Mouse (Mus musculus) NIH3T3 (cell line): ENCODE data around the gene Oxsr1.

ENCODE experiments used
- DNase-seq: peaks from one replicate; pipeline ENCODE4 v3.0.0-alpha.2; 2012; ENCODE audit warnings: low read depth

Gene Oxsr1

GRCm38 (mm10) chr9:119271496-119271895 is 50.7 kb downstream of the Oxsr1 start:
- DNase-seq, result no peak

GRCm38 (mm10) chr9:119268588-119269145 is 53.6 kb downstream of the Oxsr1 start:
- no peak for DNase-seq

- DNase-seq, result no peak
These were observed 54.1 kb downstream of the Oxsr1 start for GRCm38 (mm10) chr9:119268120-119268519.

GRCm38 (mm10) chr9:119266121-119266395 is 56.2 kb downstream of the Oxsr1 start:
- peak; percentile 19 for DNase-seq

GRCm38 (mm10) chr9:119265373-119266120 is 56.7 kb downstream of the Oxsr1 start:
- peak; percentile 66 for DNase-seq

GRCm38 (mm10) chr9:119263067-119263466 is 59.2 kb downstream of the Oxsr1 start:
- DNase-seq, result no peak

- DNase-seq, result no peak
These were observed 61.4 kb downstream of the Oxsr1 start for GRCm38 (mm10) chr9:119260825-119261224.

GRCm38 (mm10) chr9:119258785-119259184 is 63.4 kb downstream of the Oxsr1 start:
- no peak for DNase-seq

GRCm38 (mm10) chr9:119258128-119258527 is 64.1 kb downstream of the Oxsr1 start:
- no peak for DNase-seq

- no peak for DNase-seq
These were observed 66.1 kb downstream of the Oxsr1 start for GRCm38 (mm10) chr9:119256161-119256560.

- no peak for DNase-seq
These were observed 67.1 kb downstream of the Oxsr1 start for GRCm38 (mm10) chr9:119255096-119255495.

GRCm38 (mm10) chr9:119254187-119254586 is 68.0 kb downstream of the Oxsr1 start:
- DNase-seq, result no peak

GRCm38 (mm10) chr9:119247996-119248395 is 74.2 kb downstream of the Oxsr1 start:
- no peak for DNase-seq

- peak; percentile 39 for DNase-seq
These were observed 75.4 kb downstream of the Oxsr1 start for GRCm38 (mm10) chr9:119246826-119247225.

- DNase-seq, result no peak
These were observed 78.2 kb downstream of the Oxsr1 start for GRCm38 (mm10) chr9:119243981-119244380.

- DNase-seq, result no peak
These were observed 80.9 kb downstream of the Oxsr1 start for GRCm38 (mm10) chr9:119241169-119241865.

GRCm38 (mm10) chr9:119240286-119240997 is 81.8 kb downstream of the Oxsr1 start:
- DNase-seq, result no peak

GRCm38 (mm10) chr9:119239274-119239673 is 83.0 kb downstream of the Oxsr1 start:
- DNase-seq, result no peak

- no peak for DNase-seq
These were observed 83.4 kb downstream of the Oxsr1 start for GRCm38 (mm10) chr9:119238796-119239195.

GRCm38 (mm10) chr9:119231552-119231951 is 90.7 kb downstream of the Oxsr1 start:
- DNase-seq, result no peak

GRCm38 (mm10) chr9:119230829-119231228 is 91.4 kb downstream of the Oxsr1 start:
- DNase-seq, result no peak

GRCm38 (mm10) chr9:119220249-119220648 is 102.0 kb downstream of the Oxsr1 start:
- no peak for DNase-seq

GRCm38 (mm10) chr9:119219667-119220066 is 102.6 kb downstream of the Oxsr1 start:
- DNase-seq, result no peak
